Mouse (Mus musculus) ovary, adult 18-20 months (tissue): ENCODE measurements around the gene Isg20l2.
A peak's percentile ranks its signal among the peaks of the same experiment; 100 is the strongest.

Source experiments
- DNase-seq: peaks from one replicate; pipeline ENCODE4 v3.0.0; 2022; ENCODE audit warnings: low spot score, mixed read lengths

The Isg20l2 gene

DNA sequence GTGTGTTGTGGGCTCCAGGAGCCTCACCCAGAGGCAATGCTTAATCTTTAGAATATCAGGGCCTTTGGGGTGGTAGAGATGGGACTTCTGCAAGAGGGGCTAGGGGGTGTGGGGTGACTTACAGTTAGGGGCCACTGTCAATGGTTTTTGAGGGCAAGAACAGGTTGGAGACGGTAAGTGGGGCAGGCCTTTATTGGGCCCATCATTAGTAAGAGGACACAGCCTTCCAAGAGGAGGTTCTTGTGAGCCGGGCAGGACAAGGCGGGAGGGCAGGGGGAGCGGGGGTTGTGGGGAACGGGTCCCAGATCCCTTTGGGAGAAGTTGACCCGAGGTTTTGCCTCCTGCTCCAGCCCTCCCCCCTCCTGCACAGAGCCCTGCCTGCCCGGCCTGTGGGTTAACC, 16.6 kb upstream of the Isg20l2 start:
- DNase-seq, result no peak

DNA sequence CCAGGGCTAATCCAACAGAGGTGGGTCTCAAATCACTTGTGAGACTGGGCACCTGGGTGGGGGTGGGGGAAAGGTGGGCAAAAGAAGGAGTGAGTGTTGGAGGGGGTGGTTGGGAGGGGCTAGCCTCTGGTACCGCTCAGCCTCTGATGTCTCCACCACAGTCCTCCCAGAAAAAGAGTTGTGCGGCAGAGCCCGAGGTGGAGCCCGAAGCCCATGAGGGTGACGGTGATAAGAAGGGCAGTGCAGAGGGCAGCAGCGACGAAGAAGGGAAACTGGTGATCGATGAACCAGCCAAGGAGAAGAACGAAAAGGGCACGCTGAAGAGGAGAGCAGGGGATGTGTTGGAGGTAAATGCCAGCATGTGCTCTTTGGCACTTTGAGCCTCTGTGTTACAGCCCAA, 16.2 kb upstream of the Isg20l2 start:
- no peak for DNase-seq

DNA sequence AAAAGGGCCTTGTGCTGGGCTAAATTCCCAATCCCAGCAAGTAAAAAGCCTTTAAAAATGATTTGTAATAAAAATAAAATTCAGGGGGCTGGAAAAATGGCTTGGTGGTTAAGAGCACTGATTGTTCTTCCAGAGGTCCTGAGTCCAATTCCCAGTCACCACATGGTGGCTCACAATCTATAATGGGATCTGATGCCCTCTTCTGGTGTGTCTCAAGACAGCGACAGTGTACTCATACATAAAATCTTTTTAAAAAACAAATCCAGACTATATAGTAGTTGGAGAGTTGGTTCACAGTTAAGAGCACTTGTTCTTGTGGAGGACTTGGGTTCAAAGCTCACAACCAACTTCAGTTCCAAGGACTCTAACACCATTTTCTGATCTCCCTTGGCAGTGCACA, 13.1 kb upstream of the Isg20l2 start:
- no peak for DNase-seq

DNA sequence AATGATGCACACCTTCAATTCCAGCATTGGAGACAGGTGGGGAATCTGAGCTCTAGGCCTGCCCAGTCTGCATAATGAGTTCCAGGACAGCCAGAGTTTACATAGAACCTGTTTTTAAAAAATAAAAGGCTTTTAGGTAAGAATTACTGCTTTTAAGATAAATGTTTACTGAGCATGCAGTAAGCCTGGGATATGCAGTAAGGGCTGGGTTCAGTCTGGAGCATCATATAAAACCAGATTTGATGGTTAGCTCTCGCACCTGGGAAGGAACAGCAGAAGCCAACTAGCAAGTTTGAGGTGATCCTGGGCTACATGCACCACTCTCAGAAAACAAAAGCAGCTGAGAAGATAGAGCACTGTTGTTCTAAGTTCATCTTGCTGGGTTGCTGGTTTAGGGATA, 11.6 kb upstream of the Isg20l2 start:
- DNase-seq, result no peak

DNA sequence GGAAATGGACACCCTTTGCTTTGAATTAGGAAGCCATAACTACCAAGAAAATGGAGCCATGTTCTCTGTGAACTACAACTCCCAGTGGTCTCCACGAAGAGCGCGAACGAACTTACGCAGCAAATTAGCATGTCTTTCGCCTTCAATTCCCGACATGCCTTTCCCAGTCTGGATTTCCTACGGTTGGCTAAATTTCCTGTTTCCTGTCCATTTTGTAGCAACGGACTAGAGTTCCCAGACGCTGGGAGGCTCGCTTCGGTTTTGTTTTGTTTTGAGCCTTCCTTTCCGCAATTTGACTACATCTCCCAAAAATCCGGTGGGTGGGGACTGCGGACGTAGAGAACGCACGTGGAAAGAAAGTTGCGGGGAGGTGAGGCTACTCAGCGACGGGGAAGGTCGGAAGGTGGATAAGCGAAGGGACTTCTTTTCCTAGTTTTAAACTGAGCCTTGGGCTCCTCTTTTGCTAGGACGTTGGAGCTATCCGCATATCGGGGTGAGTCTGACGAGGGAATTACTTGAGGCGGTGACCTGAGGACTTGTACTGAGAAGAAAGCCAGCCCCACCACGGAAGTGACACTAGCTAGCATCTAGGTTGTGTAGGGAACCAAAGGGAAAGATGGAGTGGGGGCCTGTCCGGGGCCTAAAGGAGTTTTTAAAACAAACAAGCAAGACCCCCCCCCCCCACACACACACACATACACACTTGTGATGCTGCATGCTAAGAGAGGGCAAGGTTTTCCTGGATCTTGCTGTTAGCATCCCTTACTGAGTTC, 10.6 kb upstream of the Isg20l2 start, which contains the start of gene Mrpl24:
Gene Mrpl24 (plus strand): TSS at position 171 of the 773 bp plus-strand sequence.
- DNase-seq, result peak; percentile 81

DNA sequence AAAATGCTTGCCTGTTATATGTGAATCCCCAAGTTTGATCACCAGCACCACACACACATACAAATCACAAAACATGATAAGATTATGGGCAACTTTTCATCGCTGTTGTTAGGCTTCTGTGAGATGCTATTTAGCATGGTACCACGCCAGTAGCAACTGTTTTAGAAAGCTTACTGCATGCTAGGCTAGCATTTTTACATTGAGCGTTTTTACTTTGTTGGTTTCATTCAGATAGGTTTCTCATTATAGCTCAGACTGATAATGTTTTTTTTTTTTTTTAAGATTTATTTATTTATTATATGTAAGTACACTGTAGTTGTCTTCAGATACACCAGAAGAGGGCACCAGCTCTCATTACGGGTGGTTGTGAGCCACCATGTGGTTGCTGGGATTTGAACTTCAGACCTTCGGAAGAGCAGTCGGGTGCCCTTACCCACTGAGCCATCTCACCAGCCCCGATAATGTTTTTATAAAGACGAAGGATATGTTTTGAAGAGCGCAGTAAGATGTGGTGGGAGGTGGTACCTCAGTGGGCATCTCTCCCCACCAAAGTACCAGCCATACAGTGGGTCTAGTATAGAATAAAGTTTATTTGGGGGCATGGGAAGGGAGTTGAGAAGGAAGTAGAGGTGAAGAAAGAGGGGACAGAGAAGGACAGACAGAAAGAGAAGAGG, 9.7 kb upstream of the Isg20l2 start:
- no peak for DNase-seq

DNA sequence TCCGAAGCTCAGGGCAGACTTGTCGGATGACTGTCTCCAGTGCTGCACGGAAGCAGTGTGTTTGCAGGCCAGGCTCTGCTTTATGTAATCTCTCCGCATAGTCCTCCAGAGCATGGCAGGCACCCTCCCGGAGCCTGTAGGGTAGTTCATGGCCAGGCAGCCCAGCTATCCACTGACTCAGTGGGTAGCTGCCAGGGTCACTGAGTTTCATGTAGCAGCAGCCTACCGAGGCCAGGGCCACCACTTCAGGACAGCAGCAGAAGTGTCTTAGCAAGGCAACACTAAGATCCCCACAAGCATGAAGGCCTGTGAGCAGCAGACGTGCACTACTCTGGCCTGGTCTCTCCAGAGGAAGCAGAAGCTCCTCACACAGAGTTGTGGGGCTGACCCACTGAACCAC, 5.1 kb upstream of the Isg20l2 start:
- no peak for DNase-seq

DNA sequence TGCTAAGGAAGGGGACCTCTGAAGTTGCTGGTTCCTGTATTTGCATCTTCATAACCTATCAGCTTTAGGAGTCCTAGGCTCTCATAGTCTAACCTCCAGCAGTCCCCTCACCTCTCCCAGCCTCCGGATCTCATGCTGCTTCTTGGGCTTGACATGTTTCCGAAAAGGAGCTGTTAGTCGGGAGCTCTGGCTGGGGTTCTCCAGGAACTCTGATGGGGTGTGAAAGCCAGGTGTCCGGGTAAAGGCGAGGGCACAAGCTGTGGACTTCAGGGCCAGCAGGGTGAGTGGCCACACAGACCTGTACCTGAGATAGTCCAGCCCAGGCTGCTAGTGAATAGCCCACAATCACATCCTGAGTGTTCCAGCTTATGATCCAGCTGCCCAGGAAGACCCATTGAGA, 2.7 kb upstream of the Isg20l2 start:
- DNase-seq, result no peak

DNA sequence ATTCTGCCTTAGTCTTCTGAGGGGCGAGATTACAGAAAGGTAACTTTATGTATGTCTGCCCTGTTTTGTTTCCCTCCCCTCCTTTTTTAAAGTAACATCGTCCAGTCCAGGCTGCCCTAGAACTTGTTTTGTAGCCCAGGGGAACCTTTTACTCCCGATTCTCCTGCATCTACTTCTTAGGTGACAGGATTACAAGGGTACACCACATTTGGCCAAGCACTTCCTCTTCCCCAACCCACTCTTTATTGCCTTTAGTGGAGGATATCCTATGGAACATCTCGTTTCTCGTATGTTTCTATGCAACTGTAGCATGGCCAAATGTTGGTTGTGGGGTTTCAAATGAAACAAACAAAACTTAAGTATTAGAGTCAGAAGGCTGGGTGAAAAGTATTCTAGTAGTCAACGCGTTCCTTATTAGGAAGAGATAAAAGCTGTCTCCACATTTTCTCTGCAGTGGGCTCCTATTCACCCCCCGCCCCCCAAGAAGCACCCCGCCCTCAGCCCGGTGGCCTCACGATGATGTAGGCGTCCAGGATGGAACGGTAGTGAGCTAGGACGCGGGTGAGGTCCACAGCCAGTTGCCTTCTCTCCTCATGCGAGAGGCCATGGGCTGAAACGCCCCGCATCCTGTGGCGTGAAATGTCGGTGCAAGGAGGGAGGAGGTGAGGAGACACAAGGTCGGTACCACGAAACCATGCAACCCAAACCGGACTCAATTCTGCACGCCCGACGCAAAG, 605 bp upstream of the Isg20l2 start:
- no peak for DNase-seq

DNA sequence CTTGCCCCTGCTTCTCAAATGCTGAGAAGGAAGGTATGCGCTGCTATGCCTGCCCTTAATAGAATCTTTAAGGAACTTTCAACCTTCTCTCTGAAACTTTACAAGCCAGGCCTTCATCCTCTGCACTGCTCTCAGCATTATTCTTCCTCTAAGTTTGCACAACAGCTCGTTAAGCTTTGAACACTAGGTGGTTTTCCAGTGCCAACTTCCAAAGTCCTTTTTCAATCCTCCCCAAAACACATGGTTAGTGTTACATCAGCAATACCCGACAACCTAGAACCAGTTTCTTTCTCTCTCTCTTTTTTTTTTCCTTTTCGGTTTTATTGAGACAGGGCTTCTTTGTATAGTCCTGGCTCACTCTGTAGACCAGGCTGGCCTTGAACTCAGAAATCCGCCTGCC, 3.9 kb downstream of the Isg20l2 start:
- DNase-seq, result no peak

DNA sequence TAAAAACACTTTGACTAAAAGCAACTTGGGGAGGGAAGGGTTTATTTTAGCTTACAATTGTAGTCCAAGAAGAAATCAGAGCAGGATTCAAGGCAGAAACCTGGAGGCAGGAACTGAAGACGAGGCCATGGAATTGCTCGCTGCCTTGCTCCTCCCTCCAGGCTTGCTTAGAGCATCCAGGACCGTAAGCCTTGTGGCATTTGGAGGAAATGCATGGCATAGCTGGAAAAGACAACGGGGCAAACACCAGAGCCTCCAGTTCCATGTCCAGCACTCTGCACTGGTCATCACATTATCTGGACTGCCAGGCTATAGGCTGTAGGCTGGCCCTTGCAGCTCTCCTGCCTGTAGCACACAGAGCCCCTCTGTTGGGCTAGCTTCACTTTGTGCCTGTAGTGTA, 4.4 kb downstream of the Isg20l2 start:
- DNase-seq, result no peak

DNA sequence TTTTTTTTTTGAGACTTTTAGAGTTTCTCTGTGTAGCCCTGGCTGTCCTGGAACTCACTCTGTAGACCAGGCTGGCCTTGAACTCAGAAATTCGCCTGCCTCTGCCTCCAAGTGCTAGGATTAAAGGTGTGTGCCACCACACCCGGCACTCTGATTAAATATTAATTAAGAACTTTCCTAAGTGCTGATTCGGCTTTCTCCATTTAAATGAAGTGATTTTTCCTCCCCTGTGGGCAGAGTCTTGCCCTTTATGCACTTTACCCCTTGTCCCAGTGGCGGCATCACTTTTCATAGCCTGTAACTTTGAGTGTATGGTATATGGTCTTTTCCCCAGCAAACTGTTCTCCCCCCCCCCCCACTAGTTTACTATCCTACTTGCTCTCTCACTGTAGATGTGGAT, 5.1 kb downstream of the Isg20l2 start:
- DNase-seq, result no peak

DNA sequence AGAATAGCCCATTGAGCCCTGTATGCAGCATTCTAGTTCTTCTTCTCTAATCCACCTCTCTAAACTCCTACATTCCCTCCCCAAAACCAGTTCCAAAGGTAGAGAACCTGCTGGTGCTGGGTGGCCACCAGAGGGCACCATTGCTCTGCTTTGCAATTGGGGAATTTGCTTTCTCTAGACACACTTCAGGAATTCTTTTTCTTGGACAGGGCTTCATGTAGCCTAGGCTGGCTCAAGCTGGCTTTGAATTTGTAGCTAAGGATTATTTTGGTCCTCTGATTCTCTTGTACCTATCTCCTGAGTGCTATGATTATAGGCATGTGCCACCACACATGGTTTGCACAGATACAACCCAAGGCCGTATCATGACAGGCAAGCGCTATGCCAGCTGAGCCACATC, 5.7 kb downstream of the Isg20l2 start:
- peak; percentile 55 for DNase-seq

DNA sequence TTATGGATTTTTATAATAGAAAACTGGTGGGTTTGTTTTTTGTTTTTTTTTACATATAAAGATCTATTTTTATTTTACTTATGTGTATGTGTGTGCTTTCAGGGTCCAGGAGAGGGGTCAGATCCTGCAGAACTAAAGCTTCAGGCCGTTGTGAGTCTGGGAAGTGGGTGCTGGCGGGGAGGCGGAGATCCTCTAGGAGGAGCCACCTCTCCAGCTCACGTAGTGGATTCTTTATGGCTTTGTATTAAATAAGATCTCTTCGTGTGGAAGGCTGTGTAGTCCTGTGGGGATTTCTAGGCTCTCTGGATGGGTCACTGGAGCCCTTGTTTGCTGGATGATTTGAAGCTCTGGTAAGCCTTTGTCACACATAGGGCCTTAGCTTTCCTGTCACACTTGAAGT, 10.5 kb downstream of the Isg20l2 start:
- DNase-seq, result no peak

DNA sequence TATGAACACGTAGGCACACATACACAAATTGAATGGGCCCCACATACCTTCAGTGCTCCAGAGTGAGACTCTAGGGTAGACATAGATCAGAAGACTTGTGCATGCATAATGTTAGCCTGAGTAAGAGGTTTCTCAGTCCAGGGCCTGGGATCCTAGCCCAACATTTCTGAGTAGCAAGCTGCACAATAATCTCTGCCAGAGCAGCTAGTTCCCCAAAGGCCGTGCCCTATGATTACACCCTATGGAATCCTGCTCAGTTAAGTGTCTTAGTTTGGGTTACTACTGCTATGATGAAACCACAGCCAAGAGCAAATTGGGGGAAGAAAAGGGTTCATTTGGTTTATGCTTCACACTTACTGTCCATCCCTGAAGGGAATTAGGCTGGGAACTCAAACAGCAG, 12.4 kb downstream of the Isg20l2 start:
- DNase-seq, result no peak

DNA sequence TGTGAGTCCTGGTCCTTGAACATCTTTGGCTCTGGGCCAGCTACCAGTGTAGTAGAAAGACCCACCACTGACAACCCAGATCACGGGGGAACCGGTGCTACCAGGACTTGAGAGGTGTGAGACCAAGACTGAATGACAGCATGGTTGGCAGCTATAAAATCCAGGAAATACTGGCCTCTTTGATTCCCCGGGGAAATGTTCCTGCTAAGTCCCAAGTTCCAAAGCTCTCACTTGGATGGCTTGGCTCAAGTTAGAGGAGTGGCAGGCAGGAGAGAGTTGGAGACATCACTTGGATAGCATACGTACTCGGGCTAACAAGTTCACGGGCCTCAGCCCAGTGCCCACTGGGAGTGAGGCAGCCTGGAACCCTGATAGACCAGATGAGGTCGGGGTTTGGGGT, 13.5 kb downstream of the Isg20l2 start:
- no peak for DNase-seq

DNA sequence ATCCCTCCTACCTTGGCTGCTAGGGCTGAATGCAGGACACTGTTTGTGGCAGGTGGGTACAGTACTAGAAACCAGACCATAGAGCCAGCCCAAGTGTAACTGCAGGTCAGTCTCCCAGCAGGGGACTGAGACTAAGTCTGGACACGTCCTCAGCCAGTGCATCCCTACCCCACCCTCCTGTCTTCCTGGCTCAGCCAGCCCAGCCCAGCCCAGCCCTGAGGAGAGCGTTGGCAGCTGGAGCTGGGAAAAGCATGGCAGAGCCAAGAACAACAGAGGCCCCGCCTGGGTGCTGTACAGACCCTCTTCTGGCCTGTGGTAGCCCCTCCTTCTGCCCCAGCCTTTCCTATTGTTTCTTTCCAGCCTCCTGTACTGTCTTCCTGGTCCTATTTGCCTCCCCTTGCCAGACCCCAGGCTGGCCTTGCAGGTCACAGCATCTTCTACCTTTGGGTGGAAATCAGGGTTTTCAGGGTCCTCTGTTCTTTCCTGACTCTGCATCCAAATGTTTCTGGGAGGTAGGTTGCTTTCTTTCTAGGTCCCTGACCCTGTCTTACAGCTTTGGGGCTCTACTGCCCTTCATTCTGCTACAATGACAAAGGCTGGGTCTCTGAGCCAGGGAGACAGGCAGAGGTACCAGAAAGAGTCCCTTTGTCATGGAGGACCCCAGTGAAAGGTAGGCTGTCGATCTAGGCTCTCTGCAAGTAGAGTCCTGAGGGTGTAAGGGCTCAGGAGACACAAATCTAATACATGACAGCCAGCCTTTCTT, 14.9 kb downstream of the Isg20l2 start:
- DNase-seq, result no peak

DNA sequence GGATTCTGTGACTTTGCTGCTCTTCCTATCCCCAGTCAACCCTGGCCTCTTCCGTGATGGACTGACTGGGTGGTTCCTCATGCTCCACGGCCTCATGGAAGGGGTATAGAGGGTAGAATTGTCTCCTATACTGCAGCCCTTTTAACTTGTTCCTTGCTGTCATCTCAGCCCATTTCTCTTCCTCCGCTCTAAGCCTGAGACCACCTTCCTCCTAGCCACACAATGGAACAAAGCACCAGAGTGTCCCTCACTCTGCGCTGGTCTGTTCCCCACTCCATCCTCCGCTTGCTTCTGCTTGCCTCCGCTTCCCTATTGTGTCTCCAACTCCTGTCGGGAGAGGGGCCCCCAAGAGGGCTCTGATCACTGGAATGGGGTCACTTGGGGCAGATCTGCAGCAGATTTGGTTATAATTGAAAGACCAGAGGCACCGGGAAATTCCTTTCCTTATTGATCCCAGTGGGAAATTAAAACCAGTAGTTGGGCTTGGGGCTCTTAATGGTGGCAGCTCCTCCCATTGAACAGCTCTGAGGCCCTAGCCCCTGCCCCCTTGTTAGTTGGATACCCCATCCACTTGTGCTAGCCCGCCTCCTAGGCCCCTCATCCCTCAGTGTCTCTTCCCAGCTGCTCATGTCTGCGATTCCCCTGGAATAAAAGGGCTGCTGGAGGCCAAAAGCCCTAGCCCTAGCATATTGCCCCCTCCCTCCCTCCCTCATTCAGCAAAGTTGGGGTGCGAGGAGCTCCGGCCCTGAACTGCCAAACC, 15.8 kb downstream of the Isg20l2 start:
- DNase-seq, result no peak

DNA sequence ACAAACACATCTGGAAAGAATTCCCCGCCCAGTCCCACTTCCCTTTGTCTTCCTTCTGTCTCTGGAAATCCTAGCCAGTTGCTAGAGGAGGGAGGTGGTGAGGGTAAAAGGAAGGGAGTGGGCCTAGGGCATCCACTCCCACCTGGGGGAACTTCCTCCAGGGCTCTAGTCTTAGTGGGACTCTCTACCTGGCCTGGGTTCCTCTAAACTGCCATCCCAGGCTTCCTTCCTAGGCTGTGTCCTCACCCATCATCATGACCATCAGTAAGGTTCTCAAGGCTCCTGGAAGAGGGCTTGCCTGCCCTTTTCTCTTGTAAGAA, 16.4 kb downstream of the Isg20l2 start:
- DNase-seq, result no peak

DNA sequence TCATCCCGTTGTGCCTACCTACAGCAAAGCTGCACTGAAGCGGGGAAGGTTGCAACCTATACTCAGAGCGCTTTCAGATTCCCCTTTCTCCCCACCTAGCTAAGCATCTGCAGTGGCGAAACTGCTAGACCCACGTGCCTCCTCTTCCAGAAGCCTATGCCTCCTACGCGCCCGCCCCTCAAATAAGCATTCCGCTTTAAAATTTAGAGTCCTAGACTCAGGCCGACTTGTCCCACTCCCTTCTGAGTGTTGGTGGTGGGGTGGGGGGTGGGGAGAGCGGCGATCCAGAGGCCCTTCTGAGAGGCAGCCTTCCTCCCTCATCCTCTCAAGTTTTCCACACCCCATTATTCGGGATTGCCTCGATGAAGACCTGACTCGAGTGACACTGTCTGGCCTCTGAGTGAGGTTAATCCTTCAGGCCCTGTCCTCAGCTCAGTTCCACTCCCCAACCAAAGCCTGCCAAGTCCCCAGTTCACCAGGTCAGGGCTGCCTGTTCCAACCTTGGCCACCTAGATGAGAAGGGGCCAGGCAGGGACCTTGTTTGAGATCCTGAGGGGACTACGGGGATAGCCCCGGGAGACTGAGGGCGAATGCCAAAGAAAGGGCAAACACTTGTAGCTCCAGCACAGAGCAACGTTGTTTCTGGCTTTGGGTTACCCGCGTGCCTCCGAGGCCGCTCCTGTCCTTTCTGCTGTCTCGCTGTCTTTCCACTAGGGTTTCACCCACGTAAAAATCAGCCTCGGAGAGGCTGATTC, 17.1 kb downstream of the Isg20l2 start:
- no peak for DNase-seq

DNA sequence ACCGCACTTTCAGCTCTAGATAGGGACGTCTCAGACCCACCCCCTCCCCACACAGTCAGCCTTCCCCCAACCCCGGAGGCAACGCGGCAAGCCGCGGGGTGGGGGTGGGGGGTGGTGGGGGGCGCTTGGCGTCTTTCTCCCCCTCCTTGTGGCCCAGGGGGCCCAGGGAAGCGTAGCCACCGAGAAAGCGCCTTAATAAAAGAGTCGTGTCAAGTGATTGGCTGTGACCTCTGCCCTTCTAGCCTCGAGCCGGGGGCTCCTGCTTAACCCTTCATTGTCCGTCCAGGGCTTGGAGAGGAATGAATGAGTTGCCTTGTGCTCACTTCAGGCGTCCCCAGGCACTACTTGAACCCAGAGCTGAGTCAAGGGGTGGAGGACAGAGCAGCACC, 17.7 kb downstream of the Isg20l2 start:
- no peak for DNase-seq
